Mouse (Mus musculus) ZHBTc4 (cell line): ENCODE measurements around the gene Traip.

Experiments
- DNase-seq: peaks from one replicate; pipeline ENCODE4 v3.0.0-alpha.2; 2011; ENCODE audit warnings: low read depth, low spot score

The Traip gene

GRCm38 (mm10) chr9:107970311-107970710 is 20.4 kb downstream of the Traip start:
- DNase-seq: no peak

GRCm38 (mm10) chr9:107971690-107972541 is 22.0 kb downstream of the Traip start:
- peak; percentile 91 for DNase-seq

- no peak for DNase-seq
Measured at GRCm38 (mm10) chr9:107974491-107975171, 24.7 kb downstream of the Traip start.

- no peak for DNase-seq
Measured at GRCm38 (mm10) chr9:107975399-107976386, 25.8 kb downstream of the Traip start, which contains the start of gene Uba7. Gene Uba7, plus strand, starts transcription at chr9:107975505.

- no peak for DNase-seq
Measured at GRCm38 (mm10) chr9:107978815-107979214, 28.9 kb downstream of the Traip start.

GRCm38 (mm10) chr9:107981684-107982605 is 32.0 kb downstream of the Traip start:
- no peak for DNase-seq

GRCm38 (mm10) chr9:107982681-107983346 is 32.9 kb downstream of the Traip start, which contains the start of gene Gm20661:
Gene Gm20661, plus strand, starts transcription at chr9:107983058.
- no peak for DNase-seq

- no peak for DNase-seq
Measured at GRCm38 (mm10) chr9:107983421-107983890, 33.5 kb downstream of the Traip start.

GRCm38 (mm10) chr9:107984052-107984753 is 34.3 kb downstream of the Traip start:
- DNase-seq: no peak

GRCm38 (mm10) chr9:107984754-107985055 is 34.8 kb downstream of the Traip start:
- DNase-seq: no peak

GRCm38 (mm10) chr9:107985131-107986119 is 35.5 kb downstream of the Traip start, which contains the start of gene Inka1:
Gene Inka1, minus strand, starts transcription at chr9:107985879.
- DNase-seq: peak; percentile 93

GRCm38 (mm10) chr9:107986376-107986775 is 36.4 kb downstream of the Traip start:
- peak; percentile 92 for DNase-seq

- DNase-seq: peak; percentile 26
Measured at GRCm38 (mm10) chr9:107987950-107988349, 38.0 kb downstream of the Traip start.

GRCm38 (mm10) chr9:107992197-107992596 is 42.3 kb downstream of the Traip start, which contains the start of gene Cdhr4:
Gene Cdhr4, plus strand, starts transcription at chr9:107992497.
- peak; percentile 30 for DNase-seq

GRCm38 (mm10) chr9:107993013-107993412 is 43.1 kb downstream of the Traip start:
- no peak for DNase-seq

- no peak for DNase-seq
Measured at GRCm38 (mm10) chr9:107994464-107994863, 44.5 kb downstream of the Traip start.

- DNase-seq: peak; percentile 40
Measured at GRCm38 (mm10) chr9:107995513-107995912, 45.6 kb downstream of the Traip start.

GRCm38 (mm10) chr9:107996049-107996448 is 46.1 kb downstream of the Traip start, which contains the start of gene Gm20662:
Gene Gm20662, plus strand, starts transcription at chr9:107996349.
- DNase-seq: no peak
